Mouse (Mus musculus) mature B cell (primary cell): ENCODE data around the gene Fxyd6.

Source experiments
- in situ Hi-C: fragments of 300-500 bp; cut with MboI; formaldehyde crosslinking; loops from 2 replicates; pipeline ENCODE4 v1.14.3; 2019

The Fxyd6 gene

DNA sequence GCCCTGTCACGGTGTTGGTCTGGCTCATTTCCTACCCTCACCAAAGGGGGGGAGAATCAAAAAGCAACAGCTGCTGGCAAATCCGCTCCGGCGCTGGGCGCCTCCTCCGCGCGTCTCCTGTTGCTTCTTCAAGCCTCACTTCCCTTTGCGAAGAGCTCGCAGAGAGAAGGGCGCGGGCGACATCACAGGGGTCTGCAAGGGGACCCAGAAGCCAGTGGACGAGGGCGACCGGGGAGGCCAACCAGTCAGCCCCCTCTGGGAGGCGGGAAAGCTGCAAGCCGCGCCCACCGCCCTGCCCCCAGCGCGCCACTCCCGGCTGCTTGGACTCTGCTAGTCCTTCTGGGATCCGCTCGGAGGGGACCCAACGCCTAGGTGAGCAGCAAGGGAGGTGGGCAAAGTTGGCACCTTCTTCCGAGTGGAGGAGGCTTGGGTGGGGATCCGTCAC, at the start of gene Fxyd6:
Fxyd6 (plus strand) TSS at position 69 of the 445 bp plus-strand sequence.
- in situ Hi-C loops = no loop called here

DNA sequence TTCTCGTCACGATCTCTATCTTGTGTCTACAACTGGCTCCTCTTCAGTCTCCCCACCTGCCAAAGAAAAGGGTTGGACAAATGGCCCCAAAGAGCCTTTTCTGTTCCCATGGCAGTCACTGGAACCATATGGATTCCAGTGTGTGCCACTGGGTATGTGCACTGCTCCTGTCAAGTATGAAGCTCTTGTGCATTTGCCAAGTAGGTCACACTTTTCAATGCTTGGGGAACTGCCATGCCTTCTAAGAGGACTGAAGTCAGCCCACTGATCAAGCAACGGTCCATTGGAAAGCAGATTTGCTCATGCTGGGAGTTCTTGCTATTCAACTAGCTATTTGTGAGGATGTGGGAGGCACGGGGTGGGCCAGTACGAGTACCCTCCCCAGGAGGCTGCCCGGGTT, 48.5 kb upstream of the Fxyd6 start:
- in situ Hi-C loops = no loop called here

DNA sequence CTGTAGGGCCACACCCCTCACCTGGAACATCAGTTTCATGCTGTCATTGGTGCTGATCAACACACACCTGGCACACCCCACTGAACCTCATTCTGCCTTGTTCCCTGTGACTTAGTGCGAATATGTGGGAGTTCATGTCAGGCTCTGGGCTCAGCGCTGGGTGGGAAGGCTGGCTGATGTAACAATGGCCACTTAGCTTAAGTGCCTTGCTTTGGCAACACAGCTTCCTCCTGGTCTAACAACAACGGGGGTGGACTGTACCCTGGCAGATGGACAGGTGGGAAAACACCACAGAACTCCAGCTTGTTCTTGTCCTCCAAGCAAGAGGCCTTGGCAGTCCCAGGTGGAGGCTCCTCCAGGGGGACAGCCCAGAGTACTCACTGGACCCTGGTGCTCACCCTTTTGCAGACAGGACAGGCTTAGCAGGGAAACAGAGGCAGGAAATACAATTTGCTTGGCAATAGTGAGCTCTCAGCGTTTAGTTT, 48.0 kb upstream of the Fxyd6 start:
- in situ Hi-C loops = no loop called here

DNA sequence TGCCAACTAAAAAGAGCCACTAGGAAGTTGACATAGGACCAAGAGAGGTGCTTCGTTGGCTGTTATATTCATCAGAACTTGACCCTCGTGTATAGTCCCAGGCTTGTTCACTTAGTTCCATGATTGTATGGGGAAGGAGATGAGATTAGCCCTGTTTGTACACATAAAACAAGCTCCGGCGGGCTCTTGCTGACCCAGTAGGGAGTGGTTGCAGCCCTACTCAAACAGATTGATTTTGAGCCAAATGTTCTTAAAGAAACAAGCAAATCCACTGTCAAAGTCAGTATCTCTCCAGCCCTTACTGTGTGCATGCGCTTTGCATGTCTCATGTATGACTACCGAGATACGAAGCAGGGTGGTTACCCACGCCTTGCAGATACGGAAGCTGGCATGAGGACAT, 43.6 kb upstream of the Fxyd6 start:
- in situ Hi-C loops = no loop called here

DNA sequence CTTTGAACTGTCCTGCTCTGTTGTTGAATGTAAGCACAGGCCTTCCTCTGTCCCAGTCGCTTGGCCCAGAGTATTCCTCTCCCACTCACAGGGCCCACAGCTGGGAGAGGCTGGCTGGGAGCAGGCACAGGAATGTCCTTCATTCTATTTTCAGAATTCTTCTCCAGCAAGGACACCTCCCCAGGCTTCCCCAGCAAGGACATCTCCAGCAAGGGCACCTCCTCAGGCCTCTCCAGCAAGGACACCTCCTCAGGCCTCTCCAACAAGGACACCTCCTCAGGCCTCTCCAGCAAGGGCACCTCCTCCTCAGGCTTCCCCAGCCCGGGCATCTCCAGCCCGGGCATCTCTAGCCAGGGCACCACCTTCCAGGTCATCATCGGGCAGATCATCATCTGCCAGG, 41.7 kb upstream of the Fxyd6 start:
- in situ Hi-C loops = no loop called here

DNA sequence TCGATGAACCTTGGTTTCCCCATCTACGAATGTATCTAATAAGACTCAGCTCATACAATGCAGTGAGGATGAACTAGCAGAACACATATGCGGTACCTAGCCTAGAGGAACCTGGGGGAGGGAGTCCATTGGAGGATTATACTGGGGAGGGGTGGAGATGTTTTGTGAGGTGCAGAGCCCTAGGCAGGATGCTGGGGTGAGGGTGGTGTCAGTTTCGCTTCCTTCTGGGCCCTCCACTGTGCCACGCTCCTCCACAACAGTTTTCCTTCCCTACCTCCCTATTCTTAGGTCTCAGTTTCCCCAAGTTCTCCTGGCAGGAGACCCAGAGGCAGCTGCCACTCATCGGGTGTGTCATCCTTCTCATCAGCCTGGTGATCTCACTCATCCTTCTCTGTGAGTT, 40.4 kb upstream of the Fxyd6 start:
- in situ Hi-C loops = no loop called here

DNA sequence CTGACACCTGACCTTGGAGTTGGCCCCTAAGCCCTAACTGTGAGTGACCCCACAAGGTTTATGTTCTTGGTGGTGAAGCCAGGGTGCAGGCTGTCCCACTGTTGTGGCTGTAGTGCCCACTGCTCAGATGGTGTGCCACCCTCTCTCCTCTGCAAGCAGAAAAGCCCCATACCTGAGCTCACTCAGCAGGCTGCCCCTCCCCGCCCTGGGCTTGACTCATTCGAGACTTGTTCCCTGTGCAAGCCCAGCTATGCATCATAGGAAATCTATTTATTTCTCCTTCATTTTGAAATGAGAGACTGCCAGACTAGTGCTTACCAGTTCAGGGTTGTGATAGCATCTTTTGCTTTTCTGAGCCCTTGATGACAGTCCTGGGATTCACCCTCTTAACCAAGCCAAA, 32.6 kb upstream of the Fxyd6 start:
- in situ Hi-C loops = no loop called here

DNA sequence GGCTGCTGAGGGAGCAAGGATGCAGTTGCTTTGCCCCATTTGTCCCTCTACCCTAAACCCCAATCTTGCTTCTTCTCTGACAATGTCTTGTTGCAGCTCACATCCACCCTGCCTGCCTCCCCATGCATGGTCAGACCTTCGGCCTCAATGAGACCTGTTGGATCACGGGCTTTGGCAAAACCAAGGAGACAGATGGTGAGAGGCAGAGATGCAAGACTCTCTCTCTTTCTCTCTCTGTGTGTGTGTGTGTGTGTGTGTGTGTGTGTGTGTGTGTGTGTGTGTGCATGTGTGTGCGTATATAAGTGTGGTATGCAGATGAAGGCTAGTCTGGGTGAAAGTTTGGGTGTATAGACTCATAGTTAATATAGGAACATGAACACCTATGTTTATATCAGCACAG, 26.9 kb upstream of the Fxyd6 start:
- in situ Hi-C loops = no loop called here

DNA sequence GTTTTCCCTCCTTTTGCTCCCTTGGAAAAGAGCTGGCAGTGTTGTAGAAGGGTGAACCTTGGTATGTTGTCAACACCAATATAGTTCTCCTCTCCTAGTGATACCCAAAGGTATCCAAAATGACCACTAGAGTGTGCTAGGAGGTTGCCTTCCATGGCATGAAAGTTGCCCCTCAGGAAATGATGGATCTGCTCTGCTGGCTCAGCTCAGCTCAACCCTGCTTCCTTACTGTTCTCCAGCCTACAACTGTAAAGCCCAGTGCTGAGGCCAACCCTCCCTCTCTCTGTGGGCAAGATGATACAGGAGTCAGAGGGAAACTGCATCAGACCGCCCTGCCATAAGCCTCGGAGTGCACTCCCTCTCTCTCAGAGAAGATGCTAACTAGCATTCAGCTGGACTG, 24.5 kb upstream of the Fxyd6 start:
- in situ Hi-C loops = no loop called here

DNA sequence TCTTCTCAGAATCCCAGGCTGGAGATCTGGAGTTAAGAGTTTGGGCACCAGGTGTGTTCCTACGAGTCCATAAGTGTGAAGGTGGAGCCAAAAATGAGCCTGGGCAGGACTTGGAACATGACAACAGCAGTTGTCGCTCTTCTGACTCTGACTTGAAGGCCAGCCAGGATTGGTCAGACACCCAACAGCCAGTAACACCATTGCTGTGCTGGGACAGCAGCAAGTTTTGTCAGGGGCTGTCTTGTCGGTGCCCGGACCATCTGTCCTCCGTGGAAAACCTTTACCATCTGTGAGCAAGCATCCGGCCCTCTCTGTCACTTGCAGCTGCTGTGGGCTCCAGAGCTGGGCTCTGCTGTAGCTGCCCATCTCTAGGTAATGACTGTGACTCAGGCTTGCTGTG, 23.7 kb upstream of the Fxyd6 start:
- in situ Hi-C loops = no loop called here

DNA sequence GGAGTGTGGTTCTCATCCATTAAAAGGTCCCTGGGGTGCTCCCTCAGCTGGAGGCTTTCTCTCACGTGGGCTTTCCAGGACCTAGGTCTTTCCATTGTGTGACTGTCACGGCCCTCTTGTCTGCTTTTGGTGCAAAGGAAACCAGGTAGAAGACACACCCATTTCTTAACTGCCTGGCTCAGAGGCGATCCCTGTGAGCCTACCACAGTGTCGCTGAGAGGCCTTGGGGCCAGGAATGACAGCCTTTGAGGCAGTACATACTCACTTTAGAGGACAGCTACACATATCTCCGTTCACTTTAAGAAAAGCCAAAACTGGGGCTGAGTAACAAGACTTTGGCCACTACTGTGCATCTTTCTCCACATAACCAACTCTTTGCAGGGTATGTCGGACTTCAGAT, 21.4 kb upstream of the Fxyd6 start:
- in situ Hi-C loops = no loop called here

DNA sequence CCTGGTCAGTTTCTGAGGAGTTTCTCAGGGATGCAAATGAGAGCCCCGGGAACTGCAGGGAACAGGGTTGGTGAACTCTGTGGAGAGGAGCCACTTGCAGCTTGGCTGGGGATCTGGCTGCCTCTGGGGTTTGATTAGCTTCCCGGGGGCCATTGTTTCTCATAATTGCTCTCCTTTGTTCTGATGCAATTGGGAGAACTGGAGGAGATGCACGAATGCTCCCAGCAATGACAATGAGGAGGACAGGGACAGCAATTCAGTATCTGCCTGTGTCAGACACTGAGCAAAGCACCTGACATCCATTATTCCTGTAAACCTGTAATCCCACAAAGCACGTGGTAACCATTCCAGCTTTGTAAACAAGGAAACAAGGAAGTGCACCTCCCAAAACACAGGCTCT, 20.8 kb upstream of the Fxyd6 start:
- in situ Hi-C loops = no loop called here

DNA sequence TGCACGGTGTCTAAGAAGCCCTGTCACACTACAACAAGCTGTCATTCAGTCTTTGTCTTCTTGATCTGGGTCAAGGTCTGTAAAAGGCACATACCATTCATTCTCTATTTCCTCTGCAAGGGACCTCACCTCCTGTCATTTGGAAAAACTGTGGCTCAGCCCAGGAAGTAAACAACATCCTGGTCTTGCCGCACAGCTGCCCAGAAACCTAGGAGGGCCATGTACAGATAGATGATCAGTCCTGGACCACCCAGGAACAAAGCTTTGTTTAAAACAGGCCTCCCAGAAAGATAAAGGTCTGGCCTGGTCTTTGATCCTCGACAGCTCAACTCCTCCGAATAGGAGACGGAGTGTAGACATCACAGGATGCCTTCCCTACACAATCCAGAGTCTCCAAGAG, 20.1 kb upstream of the Fxyd6 start:
- in situ Hi-C loops = no loop called here

DNA sequence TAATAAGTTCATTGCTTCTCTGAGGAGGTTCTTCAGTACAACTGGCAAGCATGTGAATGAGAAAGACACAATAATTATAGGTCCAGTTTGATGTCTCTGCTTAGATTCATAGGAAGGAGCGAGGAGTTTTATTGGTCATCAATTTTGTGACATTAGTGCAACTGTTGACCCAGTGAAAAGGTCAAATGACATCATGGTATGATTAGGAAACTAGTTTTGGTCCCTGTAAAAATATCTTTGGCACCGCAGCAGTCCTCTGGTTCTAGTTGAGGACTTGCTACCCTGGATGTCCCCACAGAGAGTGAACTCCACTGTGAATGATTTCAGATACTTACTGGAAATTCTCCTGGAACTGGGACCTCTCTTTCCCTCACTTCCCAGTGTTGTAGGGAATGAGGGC, 14.8 kb upstream of the Fxyd6 start:
- in situ Hi-C loops = no loop called here

DNA sequence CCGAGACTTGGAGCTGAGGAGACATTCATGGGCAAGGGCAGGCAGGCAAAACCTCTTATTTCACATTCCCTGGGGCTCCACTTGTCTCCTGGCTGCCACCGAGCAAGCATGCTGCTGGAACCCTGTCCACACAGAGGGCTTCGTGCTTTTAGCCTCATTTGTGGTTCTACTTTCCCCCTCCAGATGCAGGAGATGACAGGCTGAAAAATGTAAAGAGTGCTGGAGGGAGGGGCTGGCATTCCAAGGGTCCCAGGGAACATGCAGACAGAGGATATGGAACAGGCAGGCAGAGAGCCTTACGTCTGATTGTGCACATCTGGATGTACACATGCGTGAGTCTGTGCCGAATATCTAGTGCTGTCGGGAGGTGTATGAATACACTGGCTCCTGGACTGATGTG, 11.6 kb upstream of the Fxyd6 start:
- in situ Hi-C loops = no loop called here

DNA sequence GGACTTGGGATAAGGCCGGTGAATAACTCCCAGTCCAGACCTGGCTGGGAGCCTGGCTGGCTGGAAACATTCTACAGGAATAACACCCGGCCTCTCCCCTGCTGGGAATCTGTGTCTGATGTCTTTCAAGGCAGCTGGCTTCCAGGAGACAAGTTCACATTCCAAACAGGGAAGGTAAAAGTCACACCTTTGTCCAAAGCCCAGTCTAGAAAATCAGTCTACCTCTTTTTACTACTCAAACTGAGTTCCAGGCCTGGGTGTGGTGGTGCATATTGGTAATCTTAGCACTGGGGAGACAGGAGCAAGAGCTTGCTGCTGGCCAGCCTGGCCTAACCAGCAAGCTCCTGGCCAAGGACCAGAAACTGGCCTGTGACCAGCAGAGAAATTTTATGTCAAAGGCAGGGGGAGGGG, 7.9 kb upstream of the Fxyd6 start:
- in situ Hi-C loops = no loop called here

DNA sequence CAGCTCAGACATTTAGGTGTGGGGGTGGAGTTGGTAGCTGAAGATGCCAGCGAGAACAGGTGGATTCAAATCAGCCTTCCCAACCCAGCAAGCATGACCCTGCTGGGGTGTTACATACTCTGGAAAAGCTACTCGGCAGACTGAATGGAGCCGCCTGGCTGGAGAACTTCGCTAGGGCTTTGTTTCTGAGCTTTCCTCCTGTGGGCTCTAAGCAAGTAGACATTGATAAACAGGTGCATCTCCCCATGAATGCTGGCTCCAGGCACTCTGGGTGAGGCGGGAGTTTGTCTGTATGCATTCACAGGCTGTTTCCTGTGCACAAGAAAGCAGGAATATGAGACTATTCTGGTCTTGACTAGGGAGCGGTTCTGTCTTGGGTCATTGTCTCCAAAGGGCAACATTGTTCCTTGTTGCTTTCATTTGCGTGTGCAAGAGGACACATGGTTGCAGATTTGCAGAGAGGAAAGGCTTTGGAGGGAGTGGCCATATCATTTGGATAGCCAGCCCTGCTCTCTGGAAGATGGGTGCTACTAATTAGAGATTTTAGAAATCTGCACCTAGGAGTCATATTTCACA, 6.3 kb upstream of the Fxyd6 start:
- in situ Hi-C loops = no loop called here

DNA sequence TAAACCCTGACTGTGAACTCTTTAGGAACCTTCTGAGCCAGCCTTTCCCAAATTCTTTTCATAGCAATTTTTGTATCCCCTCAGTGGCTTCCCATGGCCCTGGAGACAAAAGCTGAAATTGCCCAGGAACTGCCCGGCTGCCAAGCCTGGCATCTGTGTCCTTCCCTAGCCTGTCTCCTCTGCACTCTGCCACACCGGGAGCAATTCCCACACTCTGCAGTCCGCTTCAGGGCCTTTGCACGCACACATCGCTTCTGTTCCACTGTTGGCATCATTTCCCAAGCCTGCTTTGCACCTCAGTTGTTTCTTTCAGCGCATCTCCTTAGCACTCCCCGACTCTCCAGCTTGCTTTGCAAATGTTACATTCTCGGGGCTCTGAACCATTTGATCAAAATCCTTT, 2.3 kb upstream of the Fxyd6 start:
- in situ Hi-C loops = no loop called here

DNA sequence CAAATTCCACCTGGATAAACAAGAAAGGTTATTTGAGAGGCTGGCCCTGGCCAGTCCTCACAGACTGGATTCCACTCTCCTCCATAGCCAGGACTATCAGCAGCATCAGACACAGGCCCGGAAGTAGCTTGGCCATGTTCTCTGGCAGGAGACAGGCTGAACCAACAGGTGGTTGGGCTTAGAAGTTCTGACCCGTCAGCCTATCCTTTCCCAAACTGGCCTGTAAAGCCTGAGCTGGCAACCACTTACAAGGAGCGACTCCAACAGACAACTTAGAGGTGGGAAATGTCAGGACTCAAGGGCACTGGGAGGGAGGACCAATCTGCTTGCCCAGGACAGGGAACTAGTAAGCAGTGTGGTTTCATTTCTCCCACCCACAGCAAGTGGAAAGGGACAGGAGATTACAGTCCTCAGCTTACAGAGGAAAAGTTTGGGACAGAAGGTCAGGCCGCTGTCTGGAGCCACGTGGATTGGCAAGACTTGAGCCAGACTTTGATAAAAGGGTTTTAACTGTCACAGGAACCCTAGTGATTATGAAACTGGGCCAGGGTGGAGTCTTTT, 1.6 kb upstream of the Fxyd6 start:
- in situ Hi-C loops = no loop called here

DNA sequence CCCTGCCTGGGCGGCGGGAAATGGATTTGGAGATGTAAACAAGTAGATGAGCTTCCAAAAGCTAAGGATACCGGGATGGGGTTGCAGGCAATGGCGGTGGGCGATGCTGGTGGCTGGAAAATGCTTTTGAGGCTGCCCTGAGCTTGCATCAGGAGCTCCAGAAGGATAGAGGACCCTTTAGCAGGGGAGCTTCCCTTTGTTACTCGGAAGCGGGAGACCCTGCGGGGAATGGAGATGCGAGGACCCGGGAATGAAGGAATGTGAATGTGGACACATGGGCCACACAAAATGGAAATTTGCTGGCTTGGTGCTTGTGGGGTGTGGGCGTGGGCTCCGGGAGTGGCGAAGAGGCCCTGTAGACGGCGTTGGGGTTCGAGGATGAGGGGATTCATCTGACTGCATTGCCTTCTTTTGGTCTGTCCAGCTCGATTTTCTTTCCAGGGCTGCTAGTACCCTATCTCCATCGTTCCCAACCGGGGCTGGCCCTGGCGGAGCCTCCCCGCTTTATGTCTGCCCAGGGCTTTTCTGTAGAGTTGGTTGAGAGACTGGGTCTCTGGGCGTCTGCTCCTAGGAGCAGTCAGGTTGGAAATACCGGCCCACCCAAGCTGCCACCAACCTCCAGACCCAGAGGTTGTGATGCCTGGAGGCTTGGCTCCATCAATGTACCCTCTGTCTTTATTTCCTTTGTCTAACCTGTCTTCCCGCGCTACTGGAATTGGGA, 791 bp downstream of the Fxyd6 start:
- in situ Hi-C loops = no loop called here

DNA sequence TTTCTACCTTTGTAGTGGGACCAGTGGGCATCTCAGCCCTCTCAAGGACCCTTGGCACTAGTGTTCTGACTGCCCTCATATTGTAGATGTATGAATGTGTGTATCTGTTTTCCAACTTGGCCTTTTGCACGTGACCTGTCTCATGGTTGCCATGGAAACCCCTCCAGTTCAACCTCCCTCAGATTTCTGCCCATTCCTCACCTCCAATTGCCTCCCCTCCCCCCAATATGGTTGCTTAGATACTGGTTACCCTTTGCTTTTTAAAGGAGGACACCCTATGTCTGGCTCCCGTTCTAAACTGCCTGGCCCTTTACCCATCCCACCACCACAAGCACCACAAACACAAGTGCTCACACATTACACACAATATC, 1.3 kb downstream of the Fxyd6 start:
- in situ Hi-C loops = no loop called here

DNA sequence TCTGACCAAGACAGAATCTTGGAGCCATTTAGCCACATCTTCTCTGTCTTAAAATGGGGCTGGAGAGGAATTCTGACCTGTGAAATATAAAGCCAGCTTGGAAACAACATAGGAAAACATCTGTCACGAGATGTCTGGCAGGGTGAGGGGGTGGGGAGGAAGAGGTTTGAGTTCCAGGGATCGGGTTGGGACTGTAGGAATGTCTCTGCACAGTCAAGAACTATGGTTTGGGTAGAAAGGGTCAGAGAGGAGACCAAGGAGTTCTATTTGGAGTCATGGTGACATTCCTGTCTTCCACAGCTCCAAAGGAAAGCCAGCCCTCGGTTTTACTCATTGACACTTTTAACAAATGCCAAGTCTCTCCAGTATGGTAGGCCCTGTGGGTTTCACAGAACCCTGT, 3.9 kb downstream of the Fxyd6 start:
- in situ Hi-C loops = no loop called here

DNA sequence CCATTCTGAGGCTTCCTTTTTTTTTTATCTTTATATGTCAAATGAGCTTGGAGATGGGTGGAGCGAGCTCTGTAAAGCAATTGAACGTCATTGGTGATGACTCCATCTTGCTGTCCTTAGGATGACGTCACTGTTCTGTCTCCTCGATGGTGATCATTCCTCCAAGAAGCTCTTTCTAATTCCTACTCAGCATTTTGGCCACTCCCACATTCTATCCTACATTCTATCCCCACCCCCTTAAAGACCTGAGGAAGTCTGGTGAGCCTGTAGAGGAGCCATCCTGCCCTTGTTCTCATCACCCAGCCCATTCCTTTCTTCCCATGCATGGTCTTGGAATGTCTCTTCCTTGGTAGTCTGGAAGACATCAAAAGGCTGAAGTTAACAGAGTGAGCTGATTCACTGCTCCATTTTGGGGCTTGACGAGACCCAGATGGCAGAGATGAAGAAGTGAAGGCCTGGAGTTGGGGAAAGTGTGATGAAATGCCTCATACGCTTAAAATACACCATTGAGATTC, 5.1 kb downstream of the Fxyd6 start:
- in situ Hi-C loops = no loop called here
